Mouse (Mus musculus): ENCODE measurements around the gene Adcyap1r1. TPM values are rescaled to one million over a fixed set of nuclear protein-coding genes. Genes with fewer than 3 reads are reported as not detected.

The Adcyap1r1 gene
- polyA plus RNA-seq, 1 experiment = 0.92 TPM

DNA sequence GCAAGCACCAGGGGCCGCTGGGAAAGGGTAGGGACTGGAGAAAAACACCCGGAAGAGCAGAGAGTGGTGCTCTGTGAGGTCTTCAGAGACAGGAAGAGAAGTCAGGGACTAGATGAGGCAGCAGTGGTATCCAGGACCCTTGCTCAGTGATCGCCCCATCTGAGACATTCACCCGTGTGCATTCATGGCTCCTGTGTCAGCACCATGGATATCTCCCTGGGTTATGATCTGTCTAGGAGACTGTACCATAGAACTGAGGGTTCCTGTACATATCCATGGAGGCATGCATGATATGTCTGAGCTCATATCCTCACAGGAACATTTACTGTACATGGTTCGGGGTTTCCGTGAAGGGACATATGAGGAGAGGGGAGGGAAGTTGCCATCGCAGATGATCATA, 5.9 kb downstream of the Adcyap1r1 start:
- WGBS = 62% methylated on average over 7 of the region's 7 CpGs
- no peaks in the 10 kb centered on the region for H3K4me1 ChIP-seq (ENCODE audit: control insufficient read depth, insufficient read depth, low read length)
- TF ChIP-seq POLR2A (IDR thresholded peaks at IDR 0.05; ENCODE audit: borderline replicate concordance, control insufficient read depth, low read depth, low read length) = no peak
- TF ChIP-seq CTCF (IDR thresholded peaks at IDR 0.05; ENCODE audit: control insufficient read depth, insufficient read depth, low read length) = no peak
- no peak overlapping the region for H3K4me3 ChIP-seq (replicated peaks; ENCODE audit: control insufficient read depth, low read depth, low read length)
- no peak overlapping the region for H3K27ac ChIP-seq (ENCODE audit: control insufficient read depth, insufficient read depth, low read depth, low read length, poor library complexity)

DNA sequence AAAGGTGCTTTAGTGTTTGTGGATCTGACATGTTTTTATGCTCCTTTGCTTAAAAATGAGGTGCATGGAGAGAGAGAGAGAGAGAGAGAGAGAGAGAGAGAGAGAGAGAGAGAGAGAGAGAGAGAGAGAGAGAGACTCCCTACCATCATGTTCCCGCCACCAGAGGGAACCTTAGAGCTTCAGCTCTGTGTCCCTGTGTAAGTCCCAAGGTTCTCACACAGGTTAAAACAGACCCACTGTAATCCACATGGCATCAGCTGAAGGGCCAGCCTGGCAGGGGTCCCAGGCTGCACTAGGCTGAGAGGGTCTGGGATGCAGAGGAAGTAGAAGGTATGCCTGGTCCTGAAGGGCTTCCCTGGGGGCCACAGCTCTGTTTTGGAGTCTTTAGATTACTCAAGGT, 6.4 kb downstream of the Adcyap1r1 start:
- Histone ChIP-seq H3K4me1 (ENCODE audit: control insufficient read depth, insufficient read depth, low read length) (no peaks in the 10 kb centered on the region), H3K27ac (ENCODE audit: control insufficient read depth, insufficient read depth, low read depth, low read length, poor library complexity) (no peak overlapping the region), H3K4me3 (replicated peaks; ENCODE audit: control insufficient read depth, low read depth, low read length) (no peak overlapping the region)
- TF ChIP-seq CTCF (IDR thresholded peaks at IDR 0.05; ENCODE audit: control insufficient read depth, insufficient read depth, low read length) (no peak), POLR2A (IDR thresholded peaks at IDR 0.05; ENCODE audit: borderline replicate concordance, control insufficient read depth, low read depth, low read length) (no peak)
- WGBS = 43% methylated on average over 1 of the region's 1 CpGs

DNA sequence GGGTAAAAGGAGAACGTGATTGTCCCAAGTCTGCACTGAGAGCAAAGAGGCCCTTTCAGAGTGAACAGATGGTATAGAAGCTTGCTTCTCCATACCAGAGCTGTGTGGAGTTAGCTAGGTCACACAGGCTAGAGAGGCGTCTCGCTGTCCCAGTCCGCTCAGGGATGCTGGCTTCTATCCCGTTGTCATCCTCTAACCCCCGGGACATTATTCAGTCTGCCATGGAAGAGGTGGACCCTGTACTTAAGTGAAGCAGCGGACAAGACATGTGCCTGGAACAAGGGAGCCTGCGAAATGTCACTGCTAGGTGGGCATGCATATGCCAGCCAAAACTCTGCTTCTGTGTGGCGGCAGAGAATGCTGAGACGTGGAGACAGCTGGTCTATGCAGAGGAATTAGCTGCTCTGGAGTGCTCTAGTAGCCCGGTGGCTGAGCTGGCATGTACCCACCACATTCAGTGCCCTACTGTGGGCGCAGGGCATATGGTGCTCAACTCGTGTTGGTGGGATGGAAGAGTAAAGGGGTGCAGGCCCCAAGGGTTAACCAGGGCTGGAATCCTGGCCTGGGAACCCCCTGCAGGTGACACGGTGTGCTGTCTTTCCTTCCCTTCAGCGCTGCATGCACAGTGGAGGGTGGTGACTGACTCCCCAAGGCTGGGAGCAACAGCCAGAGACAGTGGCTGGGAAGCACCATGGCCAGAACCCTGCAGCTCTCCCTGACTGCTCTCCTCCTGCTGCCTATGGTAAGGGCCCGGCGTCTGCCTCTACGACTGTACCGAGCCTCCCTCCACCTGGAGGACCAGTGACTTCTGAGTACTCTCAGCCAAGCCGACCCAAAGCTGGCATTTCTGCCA, 8.0 kb downstream of the Adcyap1r1 start:
- no peaks in the 10 kb centered on the region for H3K4me1 ChIP-seq (ENCODE audit: control insufficient read depth, insufficient read depth, low read length)
- TF ChIP-seq POLR2A (IDR thresholded peaks at IDR 0.05; ENCODE audit: borderline replicate concordance, control insufficient read depth, low read depth, low read length) = no peak
- TF ChIP-seq CTCF (IDR thresholded peaks at IDR 0.05; ENCODE audit: control insufficient read depth, insufficient read depth, low read length) = no peak

DNA sequence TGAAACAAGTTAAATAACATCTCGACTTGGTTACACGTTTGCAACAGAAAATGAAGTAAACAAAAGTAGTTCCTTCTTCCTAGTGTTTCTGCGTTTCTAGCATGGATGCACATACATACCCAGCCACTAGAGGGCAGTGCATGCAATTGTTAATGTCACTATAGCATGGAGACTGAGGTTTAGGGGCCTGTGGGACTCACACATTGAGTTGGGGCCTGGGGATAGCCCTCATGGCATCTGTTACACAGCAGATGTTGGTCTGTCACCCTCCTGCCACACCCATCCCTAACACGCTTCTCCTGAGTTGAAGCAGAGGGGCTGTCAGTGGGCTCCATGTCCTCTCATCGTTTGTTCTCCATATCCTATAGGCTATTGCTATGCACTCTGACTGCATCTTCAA, 9.4 kb downstream of the Adcyap1r1 start:
- H3K27ac ChIP-seq (ENCODE audit: control insufficient read depth, insufficient read depth, low read depth, low read length, poor library complexity) = no peak overlapping the region
- H3K4me3 ChIP-seq (replicated peaks; ENCODE audit: control insufficient read depth, low read depth, low read length) = no peak overlapping the region
- no peak for TF ChIP-seq POLR2A (IDR thresholded peaks at IDR 0.05; ENCODE audit: borderline replicate concordance, control insufficient read depth, low read depth, low read length)
- 40% methylated on average over 5 of the region's 5 CpGs for WGBS
- no peaks in the 10 kb centered on the region for H3K4me1 ChIP-seq (ENCODE audit: control insufficient read depth, insufficient read depth, low read length)

More for the DNA sequence above, 8.0 kb downstream of the Adcyap1r1 start:
- Histone ChIP-seq H3K4me3 (replicated peaks; ENCODE audit: control insufficient read depth, low read depth, low read length) (no peak overlapping the region), H3K27ac (ENCODE audit: control insufficient read depth, insufficient read depth, low read depth, low read length, poor library complexity) (no peak overlapping the region)
- 82% methylated on average over 20 of the region's 20 CpGs for WGBS

DNA sequence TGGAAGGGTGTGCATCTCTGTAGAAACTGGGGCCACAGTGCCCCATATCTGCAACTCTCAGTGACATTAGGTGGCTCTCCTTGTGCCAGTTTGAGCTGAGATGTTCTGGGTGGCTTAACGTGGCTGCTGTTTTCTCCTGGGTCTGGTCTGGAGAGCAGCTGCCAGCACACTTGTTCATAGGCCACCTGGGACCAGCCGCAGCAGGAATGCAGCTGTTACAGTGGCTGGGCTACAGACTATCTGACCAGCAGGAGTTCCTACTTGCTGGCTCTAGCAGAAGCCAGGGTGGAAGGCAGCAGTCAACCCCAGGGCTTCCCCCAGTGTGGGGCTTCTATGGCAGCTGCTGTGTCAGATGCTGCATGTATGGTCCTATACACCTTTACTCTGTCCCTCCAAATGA, 9.9 kb downstream of the Adcyap1r1 start:
- no peaks in the 10 kb centered on the region for H3K4me1 ChIP-seq (ENCODE audit: control insufficient read depth, insufficient read depth, low read length)
- 86% methylated on average over 2 of the region's 2 CpGs for WGBS
- no peak for TF ChIP-seq CTCF (IDR thresholded peaks at IDR 0.05; ENCODE audit: control insufficient read depth, insufficient read depth, low read length)
- no peak for TF ChIP-seq POLR2A (IDR thresholded peaks at IDR 0.05; ENCODE audit: borderline replicate concordance, control insufficient read depth, low read depth, low read length)
- no peak overlapping the region for H3K27ac ChIP-seq (ENCODE audit: control insufficient read depth, insufficient read depth, low read depth, low read length, poor library complexity)
- no peak overlapping the region for H3K4me3 ChIP-seq (replicated peaks; ENCODE audit: control insufficient read depth, low read depth, low read length)

DNA sequence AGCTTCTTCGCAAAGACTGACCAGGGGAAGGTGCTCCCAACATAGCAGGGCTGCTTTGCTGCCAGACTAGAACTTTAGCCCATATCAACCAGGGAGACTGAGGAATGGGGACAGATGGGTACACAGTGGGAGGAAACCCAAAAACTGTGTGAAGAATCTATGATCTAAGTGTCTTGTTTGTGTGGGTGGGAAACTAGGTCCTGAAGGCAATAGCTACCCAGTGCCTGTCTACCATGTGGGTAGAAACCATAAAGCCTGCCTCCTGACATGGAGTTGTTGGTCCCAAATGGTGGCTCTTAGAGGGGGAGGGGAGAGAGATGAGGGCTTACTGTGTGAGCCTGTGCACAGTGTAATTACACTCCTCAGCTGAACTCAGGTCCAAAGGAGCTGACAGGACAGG, 10.6 kb downstream of the Adcyap1r1 start:
- 84% methylated on average over 1 of the region's 1 CpGs for WGBS
- Histone ChIP-seq H3K4me1 (ENCODE audit: control insufficient read depth, insufficient read depth, low read length) (no peaks in the 10 kb centered on the region), H3K27ac (ENCODE audit: control insufficient read depth, insufficient read depth, low read depth, low read length, poor library complexity) (no peak overlapping the region), H3K4me3 (replicated peaks; ENCODE audit: control insufficient read depth, low read depth, low read length) (no peak overlapping the region)
- TF ChIP-seq CTCF (IDR thresholded peaks at IDR 0.05; ENCODE audit: control insufficient read depth, insufficient read depth, low read length) (no peak), POLR2A (IDR thresholded peaks at IDR 0.05; ENCODE audit: borderline replicate concordance, control insufficient read depth, low read depth, low read length) (no peak)

DNA sequence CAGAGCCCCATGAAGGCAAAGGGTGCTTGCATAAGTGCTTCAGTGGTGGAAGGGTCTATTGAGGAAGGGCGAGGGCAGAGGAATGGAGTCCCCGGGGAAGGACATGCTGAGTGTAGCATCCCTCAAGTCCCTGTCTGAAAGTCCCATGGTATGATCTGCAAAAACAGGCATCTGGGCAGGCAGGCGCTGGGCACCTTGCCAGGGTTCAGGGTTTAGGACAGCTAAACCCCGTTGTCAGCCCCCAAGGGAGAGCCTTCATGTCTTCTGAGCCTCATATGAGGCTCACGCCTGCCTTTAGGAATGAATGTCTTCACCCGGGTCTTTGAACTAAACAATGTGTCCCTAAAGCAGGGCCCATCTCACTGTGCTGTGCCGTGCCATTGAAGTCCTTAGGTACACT, 12.2 kb downstream of the Adcyap1r1 start:
- 73% methylated on average over 7 of the region's 7 CpGs for WGBS
- H3K27ac ChIP-seq (ENCODE audit: control insufficient read depth, insufficient read depth, low read depth, low read length, poor library complexity) = no peak overlapping the region
- H3K4me3 ChIP-seq (replicated peaks; ENCODE audit: control insufficient read depth, low read depth, low read length) = no peak overlapping the region
- no peaks in the 10 kb centered on the region for H3K4me1 ChIP-seq (ENCODE audit: control insufficient read depth, insufficient read depth, low read length)
- TF ChIP-seq POLR2A (IDR thresholded peaks at IDR 0.05; ENCODE audit: borderline replicate concordance, control insufficient read depth, low read depth, low read length) (no peak), CTCF (IDR thresholded peaks at IDR 0.05; ENCODE audit: control insufficient read depth, insufficient read depth, low read length) (no peak)

DNA sequence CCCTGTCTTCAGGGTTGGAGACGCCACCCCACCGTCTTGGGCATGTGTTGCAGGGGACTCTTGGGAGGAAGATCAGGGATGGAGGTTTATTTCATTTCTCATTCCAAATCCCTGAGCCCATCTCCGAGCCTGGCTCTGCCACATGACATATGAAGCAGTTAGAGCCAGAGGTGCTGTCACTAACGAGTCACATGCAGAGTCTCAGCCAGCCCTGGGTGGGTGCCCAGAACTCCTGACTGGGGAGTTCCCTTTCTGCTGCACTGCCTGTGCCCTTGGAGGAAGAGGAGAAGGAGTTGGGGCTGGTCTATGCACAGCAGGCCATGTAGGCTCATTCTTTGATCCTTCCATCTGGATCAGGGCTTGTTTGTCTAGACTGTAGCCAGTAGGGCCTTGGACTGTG, 13.5 kb downstream of the Adcyap1r1 start:
- Histone ChIP-seq H3K27ac (ENCODE audit: control insufficient read depth, insufficient read depth, low read depth, low read length, poor library complexity) (no peak overlapping the region), H3K4me1 (ENCODE audit: control insufficient read depth, insufficient read depth, low read length) (no peaks in the 10 kb centered on the region), H3K4me3 (replicated peaks; ENCODE audit: control insufficient read depth, low read depth, low read length) (no peak overlapping the region)
- TF ChIP-seq CTCF (IDR thresholded peaks at IDR 0.05; ENCODE audit: control insufficient read depth, insufficient read depth, low read length) = no peak
- TF ChIP-seq POLR2A (IDR thresholded peaks at IDR 0.05; ENCODE audit: borderline replicate concordance, control insufficient read depth, low read depth, low read length) = no peak
- 52% methylated on average over 4 of the region's 4 CpGs for WGBS

Data from bone marrow, adult 2 months (tissue).